Comparison of ENCODE assay signal across 17 mouse cellular contexts in genomic region chr13:76305655-76306365, GRCm38 (mm10). TPM values are rescaled to one million over a fixed set of nuclear protein-coding genes. Genes with fewer than 3 reads are reported as not detected.
A peak's percentile ranks its signal among the peaks of the same experiment; 100 is the strongest.
DNase-seq lines count a peak whose midpoint lies in the region; ATAC-seq and TF ChIP-seq lines count a peak whose summit lies in the region.
"Had no signal": no experiment of that assay in that cellular context is flagged by ENCODE, and none has a peak within 500 bp of the region (broad histone marks: within the 10 kb centered on the region; RNA-seq: fewer than 3 reads in every experiment).

No protein-coding gene starts in this region.

- no peak overlapping the region for H3K4me3 ChIP-seq in hindbrain, embryonic 16.5 days (ENCODE audit: low read length)
- no peak overlapping the region for H3K4me3 ChIP-seq in hindbrain, embryonic 12.5 days
- H3K4me3 ChIP-seq in stomach, postnatal 0 days (ENCODE audit: low read depth, low read length), result no peak overlapping the region
- H3K4me3 ChIP-seq in kidney, embryonic 14.5 days (ENCODE audit: low read length), result no peak overlapping the region
- no peak overlapping the region for H3K4me3 ChIP-seq in liver, embryonic 11.5 days (ENCODE audit: low read depth, low read length)
- H3K4me3 ChIP-seq: heart, embryonic 13.5 days; left cerebral cortex, adult 2 months; limb, embryonic 15.5 days; neural tube, embryonic 13.5 days had no signal

- H3K27ac ChIP-seq in hindbrain, embryonic 16.5 days (ENCODE audit: low read depth, low read length), result no peak overlapping the region
- H3K27ac ChIP-seq in hindbrain, embryonic 12.5 days, result no peak overlapping the region
- H3K27ac ChIP-seq in stomach, postnatal 0 days (replicated peaks), result no peak overlapping the region
- H3K27ac ChIP-seq in kidney, embryonic 14.5 days (ENCODE audit: low read depth, low read length), result no peak overlapping the region
- H3K27ac ChIP-seq in liver, embryonic 11.5 days (ENCODE audit: low read depth, low read length), result no peak overlapping the region
- H3K27ac ChIP-seq: heart, embryonic 13.5 days; left cerebral cortex, adult 2 months; limb, embryonic 15.5 days; neural tube, embryonic 13.5 days had no signal

- H3K4me2 ChIP-seq in hindbrain, embryonic 16.5 days (ENCODE audit: low read length), result no peak overlapping the region
- H3K4me2 ChIP-seq in hindbrain, embryonic 12.5 days (replicated peaks), result no peak overlapping the region
- no peak overlapping the region for H3K4me2 ChIP-seq in stomach, postnatal 0 days (replicated peaks; ENCODE audit: low read depth)
- no peak overlapping the region for H3K4me2 ChIP-seq in kidney, embryonic 14.5 days (replicated peaks; ENCODE audit: low read depth, low read length)
- H3K4me2 ChIP-seq in liver, embryonic 11.5 days, result no peak overlapping the region
- H3K4me2 ChIP-seq: heart, embryonic 13.5 days; limb, embryonic 15.5 days; neural tube, embryonic 13.5 days had no signal

- H3K9me3 ChIP-seq in hindbrain, embryonic 16.5 days (ENCODE audit: control insufficient read depth, low read length), result no peaks in the 10 kb centered on the region
- H3K9me3 ChIP-seq in hindbrain, embryonic 12.5 days (replicated peaks), result no peaks in the 10 kb centered on the region
- no peaks in the 10 kb centered on the region for H3K9me3 ChIP-seq in stomach, postnatal 0 days (ENCODE audit: control insufficient read depth, low read length)
- H3K9me3 ChIP-seq in kidney, embryonic 14.5 days (ENCODE audit: control insufficient read depth, low read length), result no peaks in the 10 kb centered on the region
- H3K9me3 ChIP-seq in liver, embryonic 11.5 days (ENCODE audit: control insufficient read depth, low read length), result no peaks in the 10 kb centered on the region
- H3K9me3 ChIP-seq: heart, embryonic 13.5 days; limb, embryonic 15.5 days; neural tube, embryonic 13.5 days had no signal

- TF ChIP-seq EP300 in stomach, postnatal 0 days (optimal IDR thresholded peaks at IDR 0.05), result no peak

- H3K36me3 ChIP-seq in hindbrain, embryonic 16.5 days (ENCODE audit: control insufficient read depth, insufficient read depth, low read length), result no peaks in the 10 kb centered on the region
- no peaks in the 10 kb centered on the region for H3K36me3 ChIP-seq in hindbrain, embryonic 12.5 days
- H3K36me3 ChIP-seq in stomach, postnatal 0 days (ENCODE audit: control insufficient read depth, insufficient read depth, low read length), result no peaks in the 10 kb centered on the region
- H3K36me3 ChIP-seq in kidney, embryonic 14.5 days (ENCODE audit: control insufficient read depth, insufficient read depth, low read length), result no peaks in the 10 kb centered on the region
- H3K36me3 ChIP-seq in liver, embryonic 11.5 days (ENCODE audit: control insufficient read depth, insufficient read depth, low read length), result no peaks in the 10 kb centered on the region
- H3K36me3 ChIP-seq: heart, embryonic 13.5 days; limb, embryonic 15.5 days; neural tube, embryonic 13.5 days had no signal

- H3K9ac ChIP-seq in hindbrain, embryonic 16.5 days (ENCODE audit: low read depth, low read length), result no peak overlapping the region
- H3K9ac ChIP-seq in hindbrain, embryonic 12.5 days, result no peak overlapping the region
- H3K9ac ChIP-seq in stomach, postnatal 0 days (ENCODE audit: low read length), result no peak overlapping the region
- H3K9ac ChIP-seq in kidney, embryonic 14.5 days (ENCODE audit: low read depth, low read length), result no peak overlapping the region
- H3K9ac ChIP-seq in liver, embryonic 11.5 days (ENCODE audit: low read depth, low read length), result no peak overlapping the region
- H3K9ac ChIP-seq: heart, embryonic 13.5 days; limb, embryonic 15.5 days; neural tube, embryonic 13.5 days had no signal

- no peaks in the 10 kb centered on the region for H3K4me1 ChIP-seq in hindbrain, embryonic 16.5 days (ENCODE audit: control insufficient read depth, insufficient read depth, low read depth, low read length)
- H3K4me1 ChIP-seq in hindbrain, embryonic 12.5 days, result no peaks in the 10 kb centered on the region
- no peaks in the 10 kb centered on the region for H3K4me1 ChIP-seq in stomach, postnatal 0 days (replicated peaks; ENCODE audit: control insufficient read depth, insufficient read depth)
- no peaks in the 10 kb centered on the region for H3K4me1 ChIP-seq in kidney, embryonic 14.5 days (ENCODE audit: control insufficient read depth, insufficient read depth, low read length)
- H3K4me1 ChIP-seq in liver, embryonic 11.5 days (replicated peaks; ENCODE audit: control insufficient read depth, insufficient read depth, low read length), result no peaks in the 10 kb centered on the region
- H3K4me1 ChIP-seq: heart, embryonic 13.5 days; limb, embryonic 15.5 days; neural tube, embryonic 13.5 days had no signal

- TF ChIP-seq CTCF in stomach, postnatal 0 days (IDR thresholded peaks at IDR 0.05; ENCODE audit: low read depth), result peak; percentile 23; the same call in 1 of the 2 replicates

- no peaks in the 10 kb centered on the region for H3K27me3 ChIP-seq in hindbrain, embryonic 16.5 days (replicated peaks; ENCODE audit: control insufficient read depth, insufficient read depth, low read length)
- no peaks in the 10 kb centered on the region for H3K27me3 ChIP-seq in hindbrain, embryonic 12.5 days
- no peaks in the 10 kb centered on the region for H3K27me3 ChIP-seq in stomach, postnatal 0 days (ENCODE audit: control insufficient read depth, insufficient read depth, low read length)
- no peaks in the 10 kb centered on the region for H3K27me3 ChIP-seq in kidney, embryonic 14.5 days (ENCODE audit: control insufficient read depth, insufficient read depth, low read length)
- no peaks in the 10 kb centered on the region for H3K27me3 ChIP-seq in liver, embryonic 11.5 days (replicated peaks; ENCODE audit: control insufficient read depth, insufficient read depth, low read length)
- H3K27me3 ChIP-seq: heart, embryonic 13.5 days; limb, embryonic 15.5 days; neural tube, embryonic 13.5 days had no signal

- peak; percentile 89 for ATAC-seq in hindbrain, embryonic 16.5 days
- ATAC-seq in hindbrain, embryonic 12.5 days (ENCODE audit: low FRiP score), result no peak
- peak; percentile 51; the same call in 1 of the 2 replicates for ATAC-seq in stomach, postnatal 0 days (ENCODE audit: low FRiP score, low TSS enrichment)
- ATAC-seq in kidney, embryonic 14.5 days (ENCODE audit: low FRiP score, low TSS enrichment), result no peak
- no peak for ATAC-seq in liver, embryonic 11.5 days (replicated peaks; ENCODE audit: low FRiP score)

- WGBS in hindbrain, embryonic 16.5 days, result 63% methylated on average over 2 of the region's 2 CpGs
- WGBS in hindbrain, embryonic 12.5 days, result 73% methylated on average over 2 of the region's 2 CpGs
- WGBS in stomach, postnatal 0 days, result 30% methylated on average over 2 of the region's 2 CpGs
- WGBS in kidney, embryonic 14.5 days, result 69% methylated on average over 2 of the region's 2 CpGs
- 48% methylated on average over 2 of the region's 2 CpGs for WGBS in liver, embryonic 11.5 days

- peak; percentile 12 for DNase-seq in retina, embryonic 14.5 days (ENCODE audit: low spot score)
- no peak for DNase-seq in retina, postnatal 1 day
- DNase-seq in cerebellum, adult 9-10 months, result peak; percentile 98
- no peak for DNase-seq in stomach, postnatal 0 days (ENCODE audit: low spot score)
- DNase-seq in liver, embryonic 11.5 days (ENCODE audit: low spot score), result no peak
- DNase-seq: gastrocnemius, postnatal 25 days; kidney, postnatal 10 days; lung, postnatal 4 days; midbrain, embryonic 14.5 days had no signal

RNA-seq across cellular contexts. Expression of gene Fam81b, which starts 0.9 kb away (rescaled TPM):
- polyA plus RNA-seq in hindbrain, embryonic 16.5 days (2015; fragmentation: Nextera tagmentation; extraction: Ambion mirVana), result 1.0 and 1.1 TPM in 2 replicates
- polyA plus RNA-seq in hindbrain, embryonic 12.5 days (2016; fragmentation: Nextera tagmentation; extraction: Ambion mirVana), result 1.5 and 2.6 TPM in 2 replicates
- polyA plus RNA-seq in stomach, postnatal 0 days (2015; fragmentation: Nextera tagmentation; extraction: Ambion mirVana), result not detected in 2 replicates
- not detected in 2 replicates for polyA plus RNA-seq in kidney, embryonic 14.5 days (2014; fragmentation: Nextera tagmentation; extraction: Ambion mirVana)
- not detected in 2 replicates for polyA plus RNA-seq in liver, embryonic 11.5 days (2014; fragmentation: Nextera tagmentation; extraction: Ambion mirVana)
- polyA plus RNA-seq: heart, embryonic 13.5 days; limb, embryonic 15.5 days; neural tube, embryonic 13.5 days; urinary bladder, adult 2 months had no signal

Comparison
In these comparisons a context has a peak if more than half of its experiments do, and no peak if none do; other contexts are left out.
1. ATAC-seq: peak in hindbrain, embryonic 16.5 days (single experiment) and stomach, postnatal 0 days (single experiment); none in hindbrain, embryonic 12.5 days (single experiment), kidney, embryonic 14.5 days (single experiment) and liver, embryonic 11.5 days (single experiment).
2. DNase-seq: peak in retina, embryonic 14.5 days (single experiment) and cerebellum, adult 9-10 months (single experiment); none in retina, postnatal 1 day (single experiment), stomach, postnatal 0 days (single experiment) and liver, embryonic 11.5 days (single experiment).